Mouse (Mus musculus) kidney, adult 2 months (tissue): ENCODE data around the gene Dusp27.

ENCODE experiments used
- CTCF ChIP-seq: fragments of 200-500 bp; conservative IDR thresholded peaks from 2 replicates; pipeline ENCODE4 v1.5.1; 2011; ENCODE audit warnings: low read depth, mild to moderate bottlenecking, control low read depth, low read length, moderate library complexity, mixed read lengths; ENCODE audit not compliant: insufficient read depth, insufficient read length
- POLR2A ChIP-seq: fragments of 200-500 bp; IDR thresholded peaks from one replicate; pipeline ENCODE4 v1.6.1; 2011; ENCODE audit warnings: low read depth, low read length, control low read depth

DNA sequence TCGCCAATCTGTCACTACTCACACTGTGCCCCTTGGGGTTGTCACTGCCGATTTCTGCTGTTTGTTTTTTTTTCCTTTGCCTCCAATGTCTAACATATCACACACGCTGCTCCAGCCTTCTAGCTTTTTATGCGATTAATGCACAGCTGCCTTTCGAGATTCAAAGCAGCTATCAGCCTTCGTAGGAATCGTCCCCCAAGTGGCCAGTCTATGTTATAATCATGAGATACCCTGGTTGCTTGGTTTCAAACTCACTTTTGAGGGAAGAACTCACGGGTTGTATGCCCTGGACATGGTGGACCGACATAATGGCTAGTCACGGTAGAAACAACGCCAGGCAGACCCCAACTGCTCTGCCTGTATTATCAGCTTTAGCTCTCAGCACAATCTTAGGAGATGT is 23.6 kb upstream of the Dusp27 start:
- TF ChIP-seq CTCF: no peak
- TF ChIP-seq POLR2A: no peak
